Mouse (Mus musculus) liver, embryonic 14.5 days (tissue): ENCODE measurements around the gene Csdc2. TPM values are rescaled to one million over a fixed set of nuclear protein-coding genes. Genes with fewer than 3 reads are reported as not detected.

Experiments
- ATAC-seq: fragments of 200-750 bp; cut with Nextera tagmentation; 2 replicates; pipeline ENCODE4 v1.8.0; 2017; ENCODE audit warnings: moderate number of reproducible peaks, mild to moderate bottlenecking, moderate library complexity; ENCODE audit not compliant: insufficient read depth
- DNase-seq, 3 experiments: peaks; one replicate each; pipeline ENCODE4 v3.0.0-alpha.2; 2012 to 2013; ENCODE audit warnings: low read depth in 3 of 3, low spot score in 3 of 3
- H3K27ac ChIP-seq: fragments of 300-500 bp; sonication (generic); 2 replicates; pipeline ENCODE4 v1.5.1; 2014; ENCODE audit warnings: moderate library complexity, mild to moderate bottlenecking, control low read depth, inconsistent platforms
- H3K27me3 ChIP-seq: fragments of 300-500 bp; sonication (generic); 2 replicates; pipeline ENCODE4 v1.6.1; 2014; ENCODE audit warnings: mild to moderate bottlenecking, low read length, moderate library complexity; ENCODE audit not compliant: control insufficient read depth, insufficient read depth
- H3K36me3 ChIP-seq: fragments of 300-500 bp; sonication (generic); replicated peaks from 2 replicates; pipeline ENCODE4 v1.6.1; 2014; ENCODE audit warnings: low read depth; ENCODE audit not compliant: control insufficient read depth, insufficient read depth
- H3K4me1 ChIP-seq, 2 experiments: fragments of 200-500 bp in 1 of 2; fragments of 300-500 bp in 1 of 2; sonication (generic) in 1 of 2; replicated peaks; 2 replicates each; pipeline ENCODE4 v1.6.1; 2012 to 2014; ENCODE audit warnings: antibody characterized with exemption in 1 of 2, inconsistent platforms in 1 of 2, low read length in 1 of 2; ENCODE audit not compliant: control insufficient read depth in 2 of 2, insufficient read depth in 2 of 2
- H3K4me2 ChIP-seq: fragments of 300-500 bp; sonication (generic); 2 replicates; pipeline ENCODE4 v1.6.1; 2014; ENCODE audit warnings: low read depth, mild to moderate bottlenecking, control low read depth, moderate library complexity
- H3K4me3 ChIP-seq, 2 experiments: fragments of 200-500 bp in 1 of 2; fragments of 300-500 bp in 1 of 2; sonication (generic) in 1 of 2; 2 replicates each; pipeline ENCODE4 v1.5.1; 2012 to 2014; ENCODE audit warnings: low read depth in 2 of 2, low read length in 2 of 2, mild to moderate bottlenecking in 2 of 2, control low read depth in 1 of 2, inconsistent platforms in 1 of 2, moderate library complexity in 1 of 2; ENCODE audit not compliant: insufficient read depth in 1 of 2
- H3K9ac ChIP-seq: fragments of 300-500 bp; sonication (generic); replicated peaks from 2 replicates; pipeline ENCODE4 v1.6.1; 2014; ENCODE audit warnings: mild to moderate bottlenecking, control low read depth, moderate library complexity
- H3K9me3 ChIP-seq: fragments of 300-500 bp; sonication (generic); 2 replicates; pipeline ENCODE4 v1.6.1; 2016; ENCODE audit warnings: low read length, mixed read lengths; ENCODE audit not compliant: control insufficient read depth
- CTCF ChIP-seq: IDR thresholded peaks from 2 replicates; pipeline ENCODE4 v1.5.1; 2016; ENCODE audit warnings: antibody characterized with exemption, low read depth, control low read depth
- EP300 ChIP-seq: IDR thresholded peaks from 2 replicates; pipeline ENCODE4 v1.6.1; 2016; ENCODE audit warnings: antibody characterized with exemption, low read depth
- WGBS: fragments of 180-500 bp; shearing (Covaris S2); extraction: QIAGEN DNeasy Blood & Tissue Kit; methylation state at CpG from one replicate; pipeline ENCODE4 v1.1.7; 2014; ENCODE audit not compliant: insufficient replicate concordance; 5-methylcytosine and 5-hydroxymethylcytosine counted together
- polyA plus RNA-seq, 2 experiments: library from polyadenylated mRNA; depleted of rRNA in 1 of 2; stranded (reverse) in 1 of 2; unstranded in 1 of 2; fragments of >200 nt; fragmentation: Nextera tagmentation in 1 of 2; extraction: Ambion mirVana in 1 of 2; gene quantifications; 2 replicates each; pipeline versions ENCODE4 v1.2.1 to v1.2.3; 2012 to 2014

The Csdc2 gene
- polyA plus RNA-seq, 2 experiments, result 0.45 to 0.52 TPM

DNA sequence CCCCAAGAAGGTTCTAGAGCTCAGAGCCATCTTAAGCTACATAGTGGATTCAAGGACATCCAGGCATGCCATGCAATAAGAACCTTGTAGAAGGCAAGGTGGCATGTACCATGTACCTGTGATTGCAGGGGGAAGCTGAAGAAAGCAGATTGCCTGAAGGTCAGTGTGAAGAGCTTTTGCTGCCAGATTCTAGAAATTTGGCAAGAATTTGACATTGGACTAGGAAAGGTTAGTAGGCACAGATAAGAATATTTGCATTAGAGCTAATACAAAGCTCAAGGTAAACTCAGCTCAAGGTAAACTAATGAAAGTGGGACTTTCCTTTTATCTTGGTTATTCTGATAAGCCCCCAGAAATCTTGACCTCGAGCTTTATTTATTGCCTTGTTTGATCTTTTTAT is 27.7 kb downstream of the Csdc2 start:
- no peaks in the 10 kb centered on the region for H3K9me3 ChIP-seq
- no peak overlapping the region for H3K27ac ChIP-seq
- H3K4me2 ChIP-seq, result no peak overlapping the region
- H3K4me3 ChIP-seq, result no peak overlapping the region
- no peak overlapping the region for H3K9ac ChIP-seq
- no peaks in the 10 kb centered on the region for H3K36me3 ChIP-seq
- WGBS, result 20% methylated on average over 1 of the region's 1 CpGs
- ATAC-seq (no peak), DNase-seq (no peak)
- TF ChIP-seq EP300, result no peak
- TF ChIP-seq CTCF, result no peak
- peaks cover 10 to 14% of the 10 kb centered on the region in 2 experiments for H3K4me1 ChIP-seq
- no peaks in the 10 kb centered on the region for H3K27me3 ChIP-seq

DNA sequence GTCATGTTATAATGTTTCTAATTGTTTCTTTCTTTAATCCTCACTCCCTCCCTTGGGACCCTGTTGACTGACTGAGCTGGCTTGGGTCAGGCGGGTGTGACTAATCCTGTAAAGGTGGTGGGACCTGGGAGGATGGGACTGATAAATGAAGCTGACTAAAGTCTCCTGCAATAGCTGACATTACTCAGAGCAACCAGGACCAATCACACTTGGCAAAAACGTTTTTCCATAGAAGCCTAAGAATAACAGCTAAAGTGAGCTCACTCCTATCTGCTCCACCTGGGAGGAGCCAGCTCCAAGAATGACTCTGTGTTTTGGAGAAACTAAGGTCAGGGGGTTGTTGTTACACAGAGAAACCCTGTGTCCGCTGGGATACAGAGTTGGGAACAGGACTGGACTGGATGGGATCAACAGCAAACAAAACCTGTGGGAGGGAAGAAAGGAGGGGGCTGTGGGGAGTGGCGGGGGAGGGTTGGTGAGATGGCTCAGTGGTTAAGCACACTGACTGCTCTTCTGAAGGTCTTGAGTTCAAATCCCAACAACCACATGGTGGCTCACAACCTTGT is 28.5 kb downstream of the Csdc2 start:
- Histone ChIP-seq H3K27me3 (no peaks in the 10 kb centered on the region), H3K9me3 (no peaks in the 10 kb centered on the region), H3K27ac (no peak overlapping the region), H3K4me1 (peaks cover 13 to 15% of the 10 kb centered on the region in 2 experiments), H3K4me2 (no peak overlapping the region), H3K36me3 (no peaks in the 10 kb centered on the region), H3K4me3 (no peak overlapping the region), H3K9ac (no peak overlapping the region; the same call in 1 of the 2 replicates)
- DNase-seq (no peak), ATAC-seq (no peak)
- 48% methylated on average over 4 of the region's 4 CpGs for WGBS
- TF ChIP-seq EP300 (no peak), CTCF (no peak)

DNA sequence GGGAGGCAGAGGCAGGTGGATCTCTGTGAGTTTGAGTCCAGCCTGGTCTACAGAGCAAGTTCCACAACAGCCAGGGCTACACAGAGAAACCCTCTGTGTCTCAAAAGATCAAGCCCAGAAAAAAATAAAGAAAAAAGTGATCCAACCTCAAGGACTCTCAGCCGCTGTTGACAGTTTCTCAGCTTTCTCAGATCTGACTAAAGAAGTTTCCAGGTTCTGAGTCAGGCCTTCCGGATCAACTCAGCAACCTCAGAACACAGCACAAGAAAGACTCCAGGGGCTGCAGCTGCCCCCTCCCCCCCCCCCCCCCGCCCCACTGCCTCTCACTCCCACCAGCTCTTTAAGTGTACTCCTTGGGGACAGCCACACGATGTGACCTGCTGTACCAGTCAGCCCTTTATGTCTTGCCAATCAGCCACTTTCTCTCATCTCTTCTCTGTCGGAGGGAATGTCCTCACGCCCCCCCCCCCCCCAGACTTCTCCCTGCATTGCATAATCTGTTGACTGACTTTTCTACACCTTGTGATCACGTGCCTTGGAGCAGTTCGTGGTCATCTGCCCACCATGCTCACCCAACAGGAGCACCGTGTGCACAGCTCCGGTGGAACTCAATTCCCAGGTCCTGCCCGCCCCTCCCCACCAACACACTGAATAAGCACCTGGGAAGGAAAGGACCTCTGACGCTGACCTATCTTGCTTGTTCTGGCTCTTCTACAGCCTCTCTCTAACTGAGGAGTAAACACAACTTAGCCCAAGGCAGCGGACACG is 29.7 kb downstream of the Csdc2 start:
- Histone ChIP-seq H3K27me3 (no peaks in the 10 kb centered on the region), H3K9ac (no peak overlapping the region), H3K36me3 (no peaks in the 10 kb centered on the region), H3K27ac (no peak overlapping the region), H3K9me3 (no peaks in the 10 kb centered on the region), H3K4me3 (no peak overlapping the region), H3K4me1 (peaks cover 12 to 13% of the 10 kb centered on the region in 2 experiments), H3K4me2 (no peak overlapping the region)
- TF ChIP-seq CTCF (no peak), EP300 (no peak)
- 73% methylated on average over 11 of the region's 14 CpGs for WGBS
- DNase-seq, result no peak
- ATAC-seq, result no peak

DNA sequence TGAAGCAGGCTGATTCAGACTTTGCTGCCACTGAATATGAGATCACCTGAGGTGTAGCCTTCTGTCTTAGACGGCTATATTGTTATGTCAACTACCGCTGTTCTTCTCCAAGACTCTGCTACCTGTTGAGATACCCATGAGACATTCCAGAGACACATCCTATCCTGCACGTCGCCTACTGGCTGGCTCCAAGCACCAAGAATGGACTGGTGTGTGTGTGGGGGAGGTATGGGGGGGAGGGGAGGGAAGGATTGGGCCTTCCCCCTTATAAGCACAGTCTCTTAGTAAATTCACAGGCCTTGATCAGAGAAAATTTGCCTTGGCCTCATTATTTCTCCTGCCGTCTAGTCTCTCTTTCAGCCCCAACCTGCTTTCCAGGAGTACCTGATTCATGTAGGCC is 31.3 kb downstream of the Csdc2 start:
- Histone ChIP-seq H3K27me3 (no peaks in the 10 kb centered on the region), H3K4me3 (no peak overlapping the region), H3K27ac (no peak overlapping the region), H3K4me2 (no peak overlapping the region), H3K36me3 (no peaks in the 10 kb centered on the region), H3K4me1 (peaks cover 8 to 9% of the 10 kb centered on the region in 2 experiments), H3K9me3 (no peaks in the 10 kb centered on the region), H3K9ac (no peak overlapping the region)
- no peak for DNase-seq
- TF ChIP-seq CTCF, result no peak
- no peak for TF ChIP-seq EP300
- 81% methylated on average over 5 of the region's 5 CpGs for WGBS
- no peak for ATAC-seq

DNA sequence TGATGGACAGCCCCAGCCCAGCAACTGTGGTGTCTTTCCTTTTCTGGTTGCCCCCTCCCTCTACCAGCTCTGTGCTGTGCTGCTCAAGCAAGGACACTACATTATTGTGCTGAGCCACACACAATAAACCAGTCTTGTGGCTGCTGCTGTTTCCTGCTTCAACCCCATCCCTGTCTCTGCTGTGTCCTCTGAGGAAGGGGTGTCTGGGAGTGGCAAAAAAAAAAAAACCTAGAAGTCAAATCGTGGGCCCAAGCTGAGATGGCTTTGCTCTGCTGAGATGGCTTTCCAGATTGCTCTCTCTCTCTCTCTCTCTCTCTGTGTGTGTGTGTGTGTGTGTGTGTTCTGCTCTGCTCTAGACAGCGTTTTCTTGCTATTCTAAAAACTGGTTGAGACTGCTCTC is 31.9 kb downstream of the Csdc2 start:
- no peaks in the 10 kb centered on the region for H3K27me3 ChIP-seq
- no peak overlapping the region for H3K9ac ChIP-seq
- H3K4me1 ChIP-seq, result peaks cover 8 to 9% of the 10 kb centered on the region in 2 experiments
- 43% methylated on average over 2 of the region's 2 CpGs for WGBS
- no peak overlapping the region for H3K4me2 ChIP-seq
- H3K27ac ChIP-seq, result no peak overlapping the region
- no peak overlapping the region for H3K4me3 ChIP-seq
- ATAC-seq (no peak), DNase-seq (no peak)
- H3K9me3 ChIP-seq, result no peaks in the 10 kb centered on the region
- H3K36me3 ChIP-seq, result no peaks in the 10 kb centered on the region
- no peak for TF ChIP-seq EP300
- TF ChIP-seq CTCF, result no peak
